Mouse (Mus musculus) thymus, adult 2 months (tissue): Measurements from ENCODE around the gene Slc35e2.

Experiments
- CTCF ChIP-seq: fragments of 200-500 bp; IDR thresholded peaks from 2 replicates; pipeline ENCODE4 v1.5.1; 2012; ENCODE audit warnings: mild to moderate bottlenecking, control low read depth, low read length, moderate library complexity, borderline replicate concordance; ENCODE audit not compliant: control insufficient read depth, poor library complexity, insufficient read depth; ENCODE audit errors: extremely low read depth
- POLR2A ChIP-seq: fragments of 200-500 bp; IDR thresholded peaks from 2 replicates; pipeline ENCODE4 v1.6.1; 2012; ENCODE audit warnings: mild to moderate bottlenecking, low read length, control low read depth, moderate library complexity; ENCODE audit not compliant: control insufficient read depth, poor library complexity, insufficient read depth; ENCODE audit errors: extremely low read depth

- no peak for TF ChIP-seq CTCF
- TF ChIP-seq POLR2A, result no peak
Measured at GRCm38 (mm10) chr4:155568170-155568569, 33.0 kb upstream of the Slc35e2 start.
